Mouse (Mus musculus) inflammation-experienced regulatory T-cells (primary cell): ENCODE measurements around the gene Zfp708. TPM values are rescaled to one million over a fixed set of nuclear protein-coding genes. Genes with fewer than 3 reads are reported as not detected.

ENCODE experiments used
- polyA plus RNA-seq, 2 experiments: library from polyadenylated mRNA; unstranded; fragments of 100-300 nt; shearing (Covaris generic); gene quantifications; one replicate each; pipeline ENCODE4 v1.2.1; 2017

Zfp708 gene
- 1 to 10 TPM; 3.5 to 8.1 TPM for polyA plus RNA-seq

DNA sequence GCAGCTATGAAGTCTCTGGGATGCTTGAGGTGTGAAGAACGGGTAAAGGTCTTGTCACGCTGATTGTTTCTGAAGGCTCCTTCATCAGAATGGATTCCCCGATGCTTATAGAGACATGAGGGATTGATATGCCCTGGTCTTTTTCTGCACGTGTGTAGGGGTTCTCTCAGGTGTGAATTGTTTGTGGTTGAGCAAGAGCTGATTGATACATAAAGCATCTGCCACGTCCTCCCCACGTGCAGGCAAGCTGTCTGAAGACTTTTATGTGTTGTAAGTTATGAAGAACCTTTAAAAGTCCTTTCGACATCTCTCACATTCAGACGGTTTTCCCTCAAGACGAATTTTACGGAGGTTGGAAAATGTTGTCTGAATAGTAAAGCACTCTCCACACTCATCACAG lies at the start of gene Zfp708:
Zfp708 (minus strand) TSS at position 101 of the 400 bp plus-strand sequence.

GRCm38 (mm10) chr13:67121360-67121759 lies 23.6 kb upstream of the Zfp708 start, which contains the start of gene Zfp759:
Gene Zfp759, plus strand, starts transcription at chr13:67121660.

GRCm38 (mm10) chr13:67116163-67116562 lies 18.4 kb upstream of the Zfp708 start, which contains the start of gene Rslcan18:
Gene Rslcan18, minus strand, starts transcription at chr13:67116263.

DNA sequence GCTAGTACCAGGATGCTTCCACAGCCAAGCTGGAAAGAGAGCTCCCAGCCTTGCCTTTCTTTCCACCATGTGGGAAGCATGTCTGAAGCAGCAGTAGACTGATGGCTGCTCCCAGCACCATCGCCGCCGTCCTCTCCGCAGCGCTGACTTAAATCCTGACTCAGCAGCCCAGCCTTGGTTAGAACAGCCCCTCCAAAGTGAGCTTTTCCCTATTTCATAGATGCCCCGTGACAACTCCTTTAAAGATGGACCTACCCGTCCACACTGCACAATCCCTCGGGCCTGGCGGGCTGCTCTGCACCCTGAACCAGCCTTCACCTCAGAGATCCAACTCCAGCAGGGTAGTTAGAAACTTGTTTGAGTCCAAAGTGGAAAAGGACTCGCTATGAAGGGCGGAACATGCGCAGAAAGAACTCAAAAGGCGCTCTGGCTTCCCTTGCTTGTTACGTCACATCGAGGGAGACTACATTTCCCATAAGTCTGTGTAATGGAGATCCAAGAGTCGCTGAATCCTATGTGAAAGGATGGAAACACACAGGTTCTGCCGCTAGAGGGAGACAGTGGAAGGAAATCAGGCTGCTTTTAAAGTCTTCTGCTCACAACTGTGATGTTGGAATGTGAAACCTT lies 10.5 kb upstream of the Zfp708 start, which contains the start of gene Gm28557:
Gm28557 (minus strand) TSS at position 411 of the 627 bp plus-strand sequence.

DNA sequence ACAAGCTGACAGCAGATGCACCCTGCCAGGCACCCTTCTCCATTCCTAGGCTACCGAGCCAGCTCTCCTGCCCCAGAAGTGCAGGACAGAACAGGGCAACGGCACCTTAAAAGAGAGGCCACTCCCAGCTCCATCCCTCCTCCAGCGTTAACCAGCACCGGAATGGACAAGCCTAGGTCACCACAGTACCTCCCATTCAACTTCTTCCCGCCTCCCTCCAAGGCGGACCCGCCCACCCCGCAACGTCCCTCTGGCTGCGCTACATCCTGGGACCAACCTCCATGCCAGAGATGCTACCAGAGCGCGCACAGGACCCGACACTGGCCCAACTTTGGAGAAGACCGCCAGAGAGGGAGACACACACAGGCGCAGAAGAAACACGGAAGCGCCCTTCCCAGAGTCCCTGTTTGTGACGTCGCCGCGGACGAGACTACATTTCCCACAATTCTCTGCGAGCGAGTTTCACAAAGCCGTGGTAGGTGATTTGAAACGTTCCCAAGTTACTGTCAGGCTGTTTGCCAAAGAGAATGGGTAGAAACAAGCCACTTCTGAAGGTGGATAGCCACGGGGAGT lies 36.9 kb downstream of the Zfp708 start, which contains the start of gene Zfp712:
Zfp712 (minus strand) TSS at position 385 of the 573 bp plus-strand sequence.

Other genes starting within 250 kb of the Zfp708 start
- gene Gm10767, start 193.1 kb downstream of the Zfp708 start, polyA plus RNA-seq = 1 to 10 TPM; 1.1 to 3.3 TPM
- 10 to 100 TPM in 1 of 2 experiments, 1 to 10 TPM in 1; 5.9 to 13.6 TPM for gene Zfp712, start 36.8 kb downstream of the Zfp708 start, polyA plus RNA-seq
- gene Gm28557, start 10.6 kb upstream of the Zfp708 start, polyA plus RNA-seq = 1 to 10 TPM; 4.0 to 4.1 TPM
- under 1 TPM; 0.17 to 0.31 TPM for gene Rslcan18, start 18.3 kb upstream of the Zfp708 start, polyA plus RNA-seq
- gene Zfp759, start 23.7 kb upstream of the Zfp708 start, polyA plus RNA-seq = 1 to 10 TPM in 1 of 2 experiments, not detected in 1; 4.1 TPM
- gene Rsl1, start 75.2 kb upstream of the Zfp708 start, polyA plus RNA-seq = 10 to 100 TPM; 17.3 to 21.2 TPM
- gene Zfp455, start 96.5 kb upstream of the Zfp708 start, polyA plus RNA-seq = 1 to 10 TPM; 3.1 to 5.3 TPM
- 1 to 10 TPM; 1.3 to 3.5 TPM for gene Zfp458, start 180.5 kb upstream of the Zfp708 start, polyA plus RNA-seq
- gene Zfp457, start 208.5 kb upstream of the Zfp708 start, polyA plus RNA-seq = 1 to 10 TPM in 1 of 2 experiments, under 1 TPM in 1; 0.48 to 2.3 TPM
- 1 to 10 TPM; 7.7 to 8.4 TPM for gene Zfp595, start 234.6 kb upstream of the Zfp708 start, polyA plus RNA-seq